ENCODE assay signal across 7 mouse cellular contexts in the genomic region with DNA sequence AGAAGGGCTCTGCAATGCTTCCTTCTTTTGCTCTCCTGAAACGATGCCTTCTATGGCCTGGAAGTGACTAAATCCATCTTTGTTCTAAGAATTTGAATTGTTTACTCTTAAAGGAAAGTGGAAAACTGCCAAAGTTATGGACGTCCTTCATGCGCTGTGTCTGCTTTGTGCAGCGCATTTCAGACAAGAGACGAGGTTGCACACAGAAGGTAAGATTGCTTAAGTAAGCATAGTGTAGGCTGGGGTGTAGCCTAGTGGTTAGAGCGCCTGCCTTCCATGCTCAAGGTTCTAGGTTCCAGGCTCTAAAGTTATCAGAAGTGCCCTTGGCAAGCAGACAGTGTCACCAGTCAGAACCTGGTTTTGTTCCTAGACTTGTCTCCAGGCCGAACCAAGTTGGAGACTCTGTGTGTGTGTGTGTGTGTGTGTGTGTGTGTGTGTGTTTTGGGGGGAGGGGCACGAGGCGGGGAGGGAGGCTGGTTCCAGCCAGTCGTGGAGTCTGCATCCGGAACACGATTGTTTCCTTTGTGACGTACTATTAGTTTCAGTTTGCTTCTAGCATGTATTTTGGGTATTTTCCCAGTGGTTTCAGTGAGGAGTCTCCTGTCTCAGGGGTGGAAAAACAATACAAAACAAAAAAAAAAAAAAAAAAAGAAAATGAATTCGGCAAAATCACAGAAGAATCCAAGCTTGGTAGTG.
DNase-seq lines count a peak whose midpoint lies in the region; ATAC-seq lines count a peak whose summit lies in the region.

No protein-coding gene starts in this region.

- H3K4me3 ChIP-seq in embryonic facial prominence, embryonic 15.5 days (replicated peaks) = 0 out of 2 replicates have a peak overlapping the region, but pooled peaks have one; percentile 1

- H3K4me1 ChIP-seq in embryonic facial prominence, embryonic 15.5 days = 0 out of 2 replicates have a peak, but pooled peaks cover 4% of the 10 kb centered on the region

- no peak overlapping the region; the same call in 1 of the 2 replicates for H3K4me2 ChIP-seq in embryonic facial prominence, embryonic 15.5 days (replicated peaks)

- no peaks in the 10 kb centered on the region for H3K36me3 ChIP-seq in embryonic facial prominence, embryonic 15.5 days

- peak; percentile 30 for DNase-seq in right cerebral cortex, postnatal 14 days
- DNase-seq in right cerebral cortex, postnatal 25 days = no peak
- DNase-seq in lung, postnatal 14 days = peak; percentile 58
- DNase-seq in spleen, adult 12 weeks (ENCODE audit: low spot score) = no peak
- no peak for DNase-seq in c-Kit-positive CD71-positive TER-119-positive erythroid progenitor cells, embryonic 14.5 days (ENCODE audit: low spot score)

- H3K9me3 ChIP-seq in embryonic facial prominence, embryonic 15.5 days (replicated peaks) = no peaks in the 10 kb centered on the region

- no peaks in the 10 kb centered on the region for H3K27me3 ChIP-seq in embryonic facial prominence, embryonic 15.5 days

- 55% methylated on average over 14 of the region's 14 CpGs for WGBS in embryonic facial prominence, embryonic 15.5 days

- ATAC-seq in embryonic facial prominence, embryonic 15.5 days (ENCODE audit: insufficient number of reproducible peaks, low FRiP score, low TSS enrichment, low read depth) = no peak
- ATAC-seq in inflammation-experienced regulatory T-cells, adult 6 months = peak; percentile 94

- H3K9ac ChIP-seq in embryonic facial prominence, embryonic 15.5 days = no peak overlapping the region

- peak overlapping the region; percentile 65 for H3K27ac ChIP-seq in embryonic facial prominence, embryonic 15.5 days (replicated peaks)

Comparison
In these comparisons a context has a peak if more than half of its experiments do, and no peak if none do; other contexts are left out.
1. DNase-seq: peak in right cerebral cortex, postnatal 14 days (single experiment) and lung, postnatal 14 days (single experiment); none in right cerebral cortex, postnatal 25 days (single experiment), spleen, adult 12 weeks (single experiment) and c-Kit-positive CD71-positive TER-119-positive erythroid progenitor cells, embryonic 14.5 days (single experiment).